Mouse (Mus musculus) lung, postnatal 4 days (tissue): ENCODE results near the gene Sntb2.

Experiments used
- DNase-seq, 2 experiments: peaks; one replicate each; pipeline ENCODE4 v3.0.0; 2021

Gene Sntb2

DNA sequence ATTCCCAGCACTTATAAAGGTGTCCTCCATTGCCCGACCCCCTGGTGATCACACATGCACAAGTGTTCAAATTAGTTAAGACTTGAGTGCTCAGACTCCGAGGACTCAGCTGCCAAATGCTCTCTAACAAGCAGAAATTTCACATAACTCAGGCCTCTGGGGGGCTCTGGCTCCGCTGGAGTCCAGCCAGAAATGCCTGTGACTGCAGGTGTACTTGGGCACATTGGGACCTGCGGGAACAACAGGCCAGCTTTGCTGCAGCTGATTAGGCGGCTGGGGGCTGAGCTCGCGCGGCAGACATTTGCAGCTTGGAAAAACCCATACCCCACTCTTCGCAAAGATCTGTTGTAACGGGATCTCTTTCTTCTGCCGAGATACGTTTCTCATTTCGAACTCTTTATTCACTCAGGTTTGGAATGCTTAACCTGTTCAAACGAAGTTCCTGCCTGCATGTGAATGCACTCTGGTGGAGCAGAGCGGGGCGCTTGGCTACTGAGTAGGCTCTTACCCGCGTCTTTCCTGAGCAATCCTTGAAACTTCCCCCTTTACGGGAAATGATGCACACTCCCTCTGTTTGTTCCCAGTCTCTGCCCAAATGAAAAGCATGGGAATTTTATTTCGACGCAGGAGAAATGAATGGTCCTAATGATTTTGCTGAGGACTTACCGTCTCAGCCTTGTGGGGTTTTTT lies 3.0 kb upstream of the Sntb2 start:
- DNase-seq = peak; percentile 27 to 45

DNA sequence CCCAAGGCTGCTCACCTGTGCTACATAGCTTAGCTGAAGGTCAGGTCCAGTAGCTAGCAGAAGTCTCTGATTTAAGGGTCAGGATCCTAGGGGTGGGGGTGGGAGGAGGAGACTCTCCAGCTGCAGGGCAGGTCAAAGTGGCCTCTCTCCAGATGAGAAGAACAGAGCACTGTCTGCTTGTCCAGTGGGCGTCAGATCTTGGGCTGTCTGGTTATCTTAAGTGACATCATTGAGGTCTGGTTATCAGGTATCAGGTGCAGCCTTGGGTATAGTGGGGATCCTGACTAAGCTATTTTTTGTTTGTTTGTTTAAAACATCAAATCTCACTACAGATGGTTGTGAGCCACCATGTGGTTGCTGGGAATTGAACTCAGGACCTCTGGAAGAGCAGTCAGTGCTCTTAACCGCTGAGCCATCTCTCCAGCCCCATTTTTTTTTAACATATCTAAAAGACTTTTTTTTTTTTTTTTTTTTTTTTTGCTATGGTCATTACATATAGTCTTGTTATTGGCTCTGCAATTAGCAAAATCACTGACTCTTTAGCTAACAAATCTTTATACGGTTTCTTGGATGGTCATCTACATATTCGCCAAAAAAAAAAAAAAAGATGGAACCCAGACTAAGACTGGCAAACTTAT lies 1.9 kb upstream of the Sntb2 start:
- DNase-seq = no peak

DNA sequence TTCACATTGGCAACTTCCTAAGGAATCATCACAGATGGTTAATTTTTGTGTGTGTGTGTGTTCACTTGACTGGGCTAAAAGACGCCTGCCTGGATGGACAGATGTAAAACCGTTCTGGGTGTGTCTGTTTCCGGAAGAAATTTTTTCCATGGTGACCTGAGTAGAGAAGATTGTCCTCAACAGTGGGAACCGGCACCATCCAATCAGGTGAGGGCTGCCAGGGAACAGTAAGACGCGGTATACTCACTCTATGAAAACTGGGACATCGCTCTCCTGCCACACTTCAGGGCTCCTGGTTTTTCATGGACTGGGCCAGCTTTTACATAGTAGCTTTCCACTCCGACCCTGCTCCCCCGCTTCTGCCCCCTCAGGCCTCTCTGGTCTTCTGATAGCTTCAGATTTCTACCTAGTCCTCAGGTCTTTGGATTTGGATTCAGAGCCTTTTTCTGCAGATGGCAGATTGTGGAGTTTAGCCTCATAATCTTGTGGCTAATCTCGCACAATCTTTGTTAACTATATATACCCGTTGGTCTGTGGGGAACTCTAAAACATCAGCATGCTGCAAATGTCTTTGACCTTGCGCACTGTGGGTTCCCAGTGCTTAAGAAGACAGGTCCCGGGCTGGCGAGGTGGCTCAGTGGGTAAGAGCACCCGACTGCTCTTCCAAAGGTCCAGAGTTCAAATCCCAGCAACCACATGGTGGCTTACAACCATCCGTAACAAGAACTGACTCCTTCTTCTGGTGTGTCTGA lies 1.1 kb upstream of the Sntb2 start:
- no peak for DNase-seq

DNA sequence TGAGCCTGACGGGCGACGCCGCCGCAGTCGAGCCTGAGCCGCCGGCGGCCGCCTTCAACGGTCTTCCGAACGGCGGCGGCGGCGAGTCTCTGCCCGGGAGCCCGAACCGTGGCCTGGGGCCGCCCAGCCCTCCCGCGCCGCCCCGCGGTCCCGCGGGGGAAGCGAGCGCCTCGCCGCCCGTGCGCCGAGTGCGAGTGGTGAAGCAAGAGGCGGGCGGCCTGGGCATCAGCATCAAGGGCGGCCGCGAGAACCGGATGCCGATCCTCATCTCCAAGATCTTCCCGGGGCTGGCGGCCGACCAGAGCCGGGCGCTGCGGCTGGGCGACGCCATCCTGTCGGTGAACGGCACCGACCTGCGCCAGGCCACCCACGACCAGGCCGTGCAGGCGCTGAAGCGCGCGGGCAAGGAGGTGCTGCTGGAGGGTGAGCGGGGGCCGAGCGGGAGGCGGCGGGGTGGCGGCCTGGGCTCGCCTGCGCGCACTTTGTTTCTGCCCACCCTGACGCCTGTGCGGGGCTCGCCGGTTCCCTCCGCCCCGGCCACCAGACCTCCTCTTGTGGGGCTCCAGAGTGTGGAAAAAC lies 438 bp downstream of the Sntb2 start:
- DNase-seq = peak; percentile 72 to 81

DNA sequence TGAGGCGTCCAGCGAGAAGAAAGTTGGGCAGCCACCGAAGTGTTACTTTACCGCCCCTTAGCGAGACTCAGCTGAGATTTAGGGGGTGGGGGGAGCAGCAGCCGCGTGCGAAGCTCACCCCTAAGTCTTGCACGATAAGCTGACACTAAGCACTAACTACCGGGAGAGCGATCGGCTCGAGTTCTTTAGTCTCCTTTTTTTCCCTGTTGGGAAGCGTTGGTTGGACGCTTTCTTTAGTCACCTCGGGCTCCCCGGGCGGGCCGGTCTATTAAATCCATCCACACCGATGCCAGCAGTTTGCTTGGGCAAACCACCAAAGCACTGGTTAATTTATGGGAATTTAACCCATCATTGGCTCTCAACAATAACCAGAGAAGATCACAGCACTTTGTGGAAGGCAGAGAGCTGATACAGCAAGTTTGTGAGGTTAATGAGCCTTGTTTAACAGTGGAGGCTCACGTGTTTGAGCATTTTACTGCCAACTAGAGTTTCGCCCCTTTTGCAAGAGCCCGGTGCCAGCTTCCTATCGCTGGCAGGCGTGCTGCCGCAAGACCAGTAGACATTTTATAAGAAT lies 1.0 kb downstream of the Sntb2 start:
- DNase-seq = peak in 1 of 2 experiments; percentile 45

DNA sequence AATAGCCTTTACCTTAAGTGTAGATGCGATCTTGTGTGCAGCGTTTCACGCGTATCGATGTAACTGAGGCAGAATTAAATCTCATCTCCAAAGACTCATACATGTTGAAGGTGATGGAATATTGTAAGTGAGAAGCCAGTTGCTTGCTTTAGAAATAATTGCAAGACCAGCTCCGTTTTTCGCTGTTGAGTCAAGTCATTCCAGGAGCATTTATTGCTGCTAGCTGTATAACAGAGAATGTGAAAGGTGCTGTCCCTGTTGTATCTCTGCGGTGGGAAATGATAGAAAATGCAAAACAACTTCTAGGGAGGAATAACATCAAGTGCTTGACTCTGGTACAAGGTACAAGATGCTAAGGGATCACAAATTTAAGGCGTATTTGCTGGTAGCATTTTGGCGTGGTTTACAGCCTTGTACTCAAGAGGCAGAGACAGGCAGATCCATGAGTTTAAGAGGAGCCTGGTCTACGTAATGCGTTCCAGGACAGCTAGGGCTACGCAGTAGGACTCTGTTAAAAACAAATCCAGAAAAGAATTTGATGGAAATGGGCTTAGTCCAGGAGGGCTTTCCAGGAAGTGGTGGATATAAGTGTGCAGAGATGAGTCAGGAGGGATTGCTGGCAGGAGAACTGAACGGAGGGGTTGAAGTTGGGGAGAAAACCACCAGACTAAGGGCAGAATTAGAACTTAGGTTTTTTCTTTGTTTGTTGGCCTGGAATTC lies 1.7 kb downstream of the Sntb2 start:
- DNase-seq = no peak

DNA sequence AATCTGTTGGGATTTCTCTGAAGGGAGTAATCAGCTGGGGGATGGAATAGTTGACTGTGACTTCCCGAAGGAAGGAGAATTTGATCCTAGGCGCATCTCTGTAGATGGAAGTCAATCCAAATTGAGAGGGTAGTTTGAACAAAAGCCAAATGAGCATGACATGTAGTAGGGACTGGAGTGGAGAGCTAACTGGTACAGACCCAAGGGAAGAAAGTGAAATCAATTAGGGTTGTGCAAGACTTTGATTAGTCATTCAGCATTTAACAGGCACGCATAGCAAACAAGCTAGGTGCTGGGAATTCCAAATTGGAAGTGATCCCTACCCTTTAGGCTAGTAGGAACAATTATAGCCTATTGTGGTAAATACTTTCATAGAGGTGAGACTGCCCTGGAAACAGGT lies 6.3 kb downstream of the Sntb2 start:
- no peak for DNase-seq

DNA sequence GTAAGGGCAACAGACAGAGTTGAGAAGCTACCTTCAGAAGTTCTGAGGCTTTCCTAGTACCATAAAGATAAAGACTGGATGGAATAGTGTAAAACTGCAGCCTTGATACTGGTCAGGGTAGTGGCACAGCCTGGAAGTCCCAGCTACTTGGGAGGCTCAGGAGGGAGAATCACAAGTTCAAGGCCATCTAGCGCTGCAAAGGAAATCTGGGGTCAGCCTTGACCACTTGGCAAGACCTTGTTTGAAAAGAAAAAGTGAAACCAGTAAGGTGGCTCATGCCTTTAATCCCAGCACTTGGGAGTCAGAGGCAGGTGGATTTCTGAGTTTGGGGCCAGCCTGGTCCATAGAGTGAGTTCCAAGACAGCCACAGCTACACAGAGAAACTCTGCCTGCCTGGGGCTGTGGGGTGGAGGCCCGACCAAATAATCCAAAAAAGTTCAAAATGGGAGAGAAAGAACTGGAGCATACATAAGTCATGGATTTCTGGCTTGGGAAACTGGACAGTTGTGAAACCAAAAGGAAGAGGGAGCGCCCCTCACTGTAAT lies 8.4 kb downstream of the Sntb2 start:
- no peak for DNase-seq

DNA sequence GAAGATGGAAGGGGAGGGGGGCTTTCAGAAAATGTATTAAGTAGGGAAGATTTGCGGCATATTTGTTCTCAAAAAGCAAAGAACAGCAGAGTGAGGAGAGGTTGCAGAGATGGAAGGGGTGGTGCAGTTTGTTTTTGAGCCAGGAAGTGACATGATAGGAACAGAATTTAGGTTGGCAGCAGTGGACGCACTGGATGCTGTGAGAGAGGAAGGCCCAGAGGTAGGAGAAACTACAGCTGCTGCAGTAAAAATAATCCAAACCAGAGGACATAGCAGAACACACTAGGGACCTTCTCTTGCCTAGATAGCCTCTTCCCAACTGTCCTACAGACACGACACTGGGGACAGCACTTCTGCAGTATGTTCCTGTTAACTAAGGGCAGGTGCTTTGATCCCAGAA lies 9.2 kb downstream of the Sntb2 start:
- DNase-seq = no peak

DNA sequence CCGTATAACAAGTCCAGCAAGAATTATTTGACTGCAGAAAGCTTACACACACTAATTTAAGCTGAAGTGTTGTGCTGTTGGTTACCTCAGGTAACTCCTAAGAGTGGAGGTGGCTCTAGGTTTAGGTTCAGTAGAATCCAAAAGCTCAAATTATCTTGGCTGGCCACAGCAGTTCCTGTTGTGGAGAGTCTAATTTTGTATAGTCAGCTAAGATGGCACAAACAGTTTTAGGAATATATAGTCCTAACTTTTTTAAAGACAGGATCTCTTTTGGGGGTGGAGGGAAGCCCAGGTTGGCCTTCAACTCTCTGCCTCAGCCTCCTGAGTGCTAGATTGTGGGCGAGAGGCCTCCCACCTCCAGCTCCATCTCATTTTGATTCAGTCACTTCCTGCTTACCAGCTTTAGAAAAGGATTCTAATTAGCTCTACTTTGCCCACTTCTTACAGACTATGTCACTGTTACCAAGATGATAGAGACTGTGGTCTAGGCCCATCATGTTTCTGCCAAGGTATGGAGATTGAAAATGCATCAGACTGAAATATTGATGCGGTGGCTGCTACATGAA lies 13.2 kb downstream of the Sntb2 start:
- no peak for DNase-seq

DNA sequence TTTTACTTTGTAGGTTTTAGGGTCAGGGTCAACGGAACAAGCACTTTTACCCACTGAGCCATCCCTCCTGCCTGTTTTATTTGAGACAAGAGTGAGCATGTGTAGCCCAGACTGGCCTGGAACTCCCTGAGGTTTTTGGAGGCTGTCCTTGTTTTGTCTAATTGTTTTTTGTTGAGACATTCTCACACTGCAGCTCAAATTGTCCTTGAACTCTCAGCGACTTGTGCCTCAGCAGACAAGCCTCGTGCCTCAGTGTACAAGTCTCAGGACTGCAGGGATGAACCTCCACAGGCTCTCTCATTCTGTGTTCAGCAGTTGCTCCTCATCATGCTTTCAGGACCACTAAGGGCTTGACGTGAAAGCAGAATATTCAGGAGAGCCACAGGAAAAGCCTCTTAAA lies 16.2 kb downstream of the Sntb2 start:
- DNase-seq = no peak

DNA sequence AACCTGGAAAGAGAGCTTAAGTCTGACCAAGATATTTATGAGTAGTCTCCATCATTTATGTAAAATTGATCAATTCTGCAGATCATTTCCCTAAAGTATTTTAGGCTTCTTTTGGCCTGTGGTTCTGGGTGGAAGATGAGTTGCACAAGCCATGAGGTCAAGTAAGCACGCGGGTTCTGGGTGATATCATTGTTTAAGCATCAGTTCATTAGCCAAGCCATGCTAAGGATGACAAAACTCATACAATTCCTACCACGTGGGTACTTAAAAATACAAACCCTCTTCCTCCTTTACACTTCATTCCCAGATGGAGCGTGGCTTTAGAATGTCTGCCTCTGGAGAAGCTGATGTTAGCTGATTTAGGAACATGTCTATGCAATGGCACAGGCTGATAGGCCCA lies 18.0 kb downstream of the Sntb2 start:
- no peak for DNase-seq

DNA sequence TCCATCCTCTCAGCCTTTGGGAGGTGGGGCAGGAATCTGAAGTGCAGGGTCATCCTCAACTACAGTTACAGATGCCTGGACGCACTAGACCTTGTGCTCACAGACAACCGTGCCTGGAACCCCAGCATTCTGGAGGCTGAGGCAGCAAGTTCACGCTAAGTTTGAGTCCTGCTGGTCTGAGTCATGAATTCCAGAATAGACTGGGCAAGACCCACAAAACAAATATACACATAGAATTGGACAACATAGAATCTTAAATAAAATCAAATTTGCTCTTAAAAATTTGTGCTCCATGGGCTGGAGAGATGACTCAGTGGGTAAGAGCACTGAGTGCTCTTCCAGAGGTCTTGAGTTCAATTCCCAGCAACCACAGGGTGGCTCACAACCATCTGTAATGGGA lies 21.5 kb downstream of the Sntb2 start:
- DNase-seq = no peak

DNA sequence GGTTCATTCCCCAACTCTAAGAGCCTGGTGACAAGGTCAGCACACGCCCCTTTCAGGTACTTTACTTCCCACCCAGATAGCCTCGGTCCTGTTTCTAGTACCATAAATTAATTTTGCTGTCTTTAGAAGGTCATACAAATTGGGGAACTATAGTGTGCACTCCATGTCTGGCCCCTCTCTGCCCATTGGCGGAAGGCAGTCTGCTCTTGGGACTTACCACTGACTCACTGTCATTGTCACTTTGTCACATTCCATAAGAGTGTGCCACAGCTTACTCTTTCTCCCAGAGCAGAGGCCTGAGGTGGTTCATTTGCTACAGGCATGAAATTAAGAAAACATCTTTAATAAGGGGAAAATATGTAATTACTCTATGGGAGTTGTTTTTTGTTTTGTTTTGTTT lies 22.7 kb downstream of the Sntb2 start:
- DNase-seq = no peak

DNA sequence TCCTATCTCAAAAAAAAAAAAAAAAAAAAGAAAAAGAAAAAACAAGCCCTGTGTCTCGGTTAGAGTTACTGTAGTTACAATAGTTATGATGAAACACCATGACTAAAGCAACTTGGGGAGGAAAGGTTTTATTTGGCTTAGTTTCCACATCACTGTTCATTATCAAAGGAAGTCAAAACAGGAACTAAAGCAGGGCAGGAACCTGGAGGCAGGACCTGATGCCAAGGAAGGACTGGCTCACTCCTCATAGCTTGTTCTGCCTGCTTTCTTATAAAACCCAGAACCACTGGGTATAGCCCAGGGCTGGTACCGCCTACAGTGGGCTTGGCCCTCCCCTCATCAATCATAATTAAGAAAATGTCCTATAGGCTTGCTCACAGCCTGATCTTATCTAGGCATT lies 24.1 kb downstream of the Sntb2 start:
- no peak for DNase-seq

DNA sequence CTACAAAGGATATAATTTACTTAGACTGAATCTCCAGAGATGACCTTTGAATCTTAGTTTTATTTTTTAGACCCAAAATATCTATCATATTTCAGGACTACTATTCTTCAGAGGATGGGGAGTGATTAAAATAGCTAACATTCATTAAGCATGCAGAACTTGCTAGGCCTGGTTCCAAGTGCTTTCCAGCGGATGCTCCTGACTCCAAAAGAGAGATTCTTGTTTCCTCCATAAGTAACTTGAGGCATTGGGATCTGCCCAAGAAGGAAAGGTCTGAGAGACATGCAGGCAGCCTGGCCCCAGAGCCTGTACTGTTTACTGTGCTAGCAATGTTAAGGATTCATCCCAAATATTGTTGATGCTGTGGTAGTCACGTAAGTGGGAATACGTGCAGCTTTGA lies 26.8 kb downstream of the Sntb2 start:
- no peak for DNase-seq

DNA sequence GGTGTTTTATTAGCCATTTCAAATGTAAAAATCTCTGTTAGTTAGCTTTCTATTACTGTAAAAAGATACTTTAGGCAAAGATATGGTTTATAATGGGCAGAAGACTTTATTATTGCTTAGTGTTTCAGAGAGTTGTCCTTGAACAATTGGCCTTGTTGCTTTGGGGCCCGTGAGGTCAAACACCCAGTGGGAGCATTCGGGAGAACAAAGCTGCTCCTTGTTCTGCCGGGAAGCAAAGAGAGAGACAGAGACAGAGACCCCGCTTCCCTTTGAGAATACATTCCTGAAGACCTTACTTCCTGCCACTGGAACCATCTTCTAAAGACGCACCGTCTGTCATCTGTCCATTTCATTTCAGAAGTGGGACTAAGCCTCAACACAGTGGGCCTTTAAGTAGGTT lies 27.8 kb downstream of the Sntb2 start:
- DNase-seq = no peak

DNA sequence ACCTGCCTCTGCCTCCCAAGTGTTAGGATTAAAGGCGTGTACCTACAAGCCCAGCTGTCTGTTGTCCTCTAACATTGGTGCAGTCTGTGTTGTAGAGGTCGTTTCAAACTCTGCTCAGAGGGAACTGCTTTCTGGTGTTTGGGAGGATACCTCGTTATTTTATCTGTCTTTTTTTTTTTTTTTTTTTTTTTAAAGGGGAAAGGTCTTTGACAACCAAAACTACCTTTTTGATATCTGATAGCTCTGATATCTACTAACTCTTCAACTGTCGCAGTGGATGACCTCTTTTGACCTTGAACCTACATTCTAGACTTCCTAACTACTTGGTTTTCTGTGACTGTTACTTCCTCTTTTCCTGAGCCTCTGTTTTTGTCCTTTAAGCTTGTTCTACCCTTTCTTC lies 29.0 kb downstream of the Sntb2 start:
- DNase-seq = no peak

DNA sequence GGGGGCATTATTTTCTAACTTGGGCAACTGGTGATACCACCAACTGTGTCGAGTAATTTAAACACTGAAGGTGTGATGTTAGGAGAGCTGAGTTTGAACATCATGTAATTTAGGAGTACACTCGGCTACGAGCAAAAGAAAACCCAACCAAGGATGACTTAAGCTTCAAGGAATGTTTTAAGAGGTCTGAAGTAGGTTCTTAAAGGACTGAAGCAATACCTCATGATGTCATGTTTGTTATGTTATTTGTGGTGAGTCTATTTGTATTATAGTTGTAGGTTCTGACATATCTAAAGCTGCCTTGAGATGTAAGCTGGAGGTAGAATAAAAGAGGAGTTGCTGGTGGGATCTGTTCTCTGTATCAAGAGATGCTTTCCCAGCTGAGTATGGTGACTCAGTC lies 34.4 kb downstream of the Sntb2 start:
- DNase-seq = no peak

DNA sequence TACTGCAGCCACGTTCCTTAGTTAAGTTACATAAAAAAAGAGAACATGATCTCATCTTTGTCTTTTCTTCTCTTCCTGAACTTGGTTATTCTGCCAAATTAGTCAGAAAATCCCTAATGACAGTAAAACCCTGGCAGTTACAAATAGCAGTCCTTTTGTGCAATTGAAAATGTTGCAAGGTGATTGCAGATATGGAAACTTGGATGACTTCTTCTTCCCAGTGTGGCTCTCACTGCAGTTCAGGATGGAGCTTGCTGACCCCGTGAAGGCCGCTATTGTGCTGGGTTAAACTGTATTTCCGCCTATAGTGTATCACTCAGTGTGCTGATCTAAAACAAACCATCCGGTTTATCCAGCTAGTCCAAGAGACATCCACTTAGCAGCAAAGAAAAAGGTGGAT lies 36.4 kb downstream of the Sntb2 start:
- DNase-seq = peak in 1 of 2 experiments; percentile 17

DNA sequence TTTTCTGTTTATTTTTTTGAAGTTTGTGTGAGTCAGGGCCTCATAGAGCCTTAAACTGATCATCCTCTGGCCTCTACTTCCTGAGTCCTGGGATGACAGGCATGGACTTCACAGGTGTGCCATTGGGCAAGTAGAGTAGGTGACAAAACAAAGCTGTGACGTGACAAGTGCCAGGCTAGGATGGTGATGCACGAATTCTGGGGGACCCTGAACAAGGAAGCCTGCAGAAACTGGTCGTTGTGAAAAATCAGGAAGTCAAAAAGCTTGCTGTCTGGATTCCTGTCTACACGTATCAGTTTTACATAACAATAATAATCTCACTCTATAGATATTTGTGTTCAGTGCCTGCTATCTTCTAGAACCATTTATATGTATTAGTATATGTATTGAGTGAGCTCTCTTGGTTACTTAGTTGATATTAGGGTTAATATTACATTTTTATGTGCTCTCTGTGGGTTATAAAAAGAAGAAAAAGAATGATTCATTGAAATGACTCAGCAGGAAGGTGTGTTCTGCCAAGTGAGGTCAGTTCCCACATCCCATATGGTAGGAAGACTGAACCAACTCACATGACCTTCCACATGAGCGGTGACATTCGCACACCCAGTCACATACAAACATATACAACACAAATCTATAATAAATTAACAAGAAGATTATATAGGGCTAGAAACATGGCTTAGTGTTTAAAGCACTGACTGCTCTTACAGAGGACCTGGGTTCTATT lies 37.2 kb downstream of the Sntb2 start:
- DNase-seq = no peak
